Mouse (Mus musculus): ENCODE data around the gene Zbtb34.

- TF ChIP-seq EP300 (IDR thresholded peaks at IDR 0.05; ENCODE audit: low read depth) (no peak), CTCF (IDR thresholded peaks at IDR 0.05; ENCODE audit: low read depth) (no peak)
Measured at GRCm38 (mm10) chr2:33453476-33453875, 22.4 kb upstream of the Zbtb34 start.
